Mouse (Mus musculus) liver, postnatal 0 days (tissue): ENCODE data around the gene Dlg4.

Experiments
- CTCF ChIP-seq: sonication (generic); IDR thresholded peaks from 2 replicates; pipeline ENCODE4 v1.5.1; 2016; ENCODE audit warnings: antibody characterized with exemption, low read depth
- EP300 ChIP-seq: IDR thresholded peaks from 2 replicates; pipeline ENCODE4 v1.6.1; 2016; ENCODE audit warnings: antibody characterized with exemption, low read depth, mild to moderate bottlenecking

DNA sequence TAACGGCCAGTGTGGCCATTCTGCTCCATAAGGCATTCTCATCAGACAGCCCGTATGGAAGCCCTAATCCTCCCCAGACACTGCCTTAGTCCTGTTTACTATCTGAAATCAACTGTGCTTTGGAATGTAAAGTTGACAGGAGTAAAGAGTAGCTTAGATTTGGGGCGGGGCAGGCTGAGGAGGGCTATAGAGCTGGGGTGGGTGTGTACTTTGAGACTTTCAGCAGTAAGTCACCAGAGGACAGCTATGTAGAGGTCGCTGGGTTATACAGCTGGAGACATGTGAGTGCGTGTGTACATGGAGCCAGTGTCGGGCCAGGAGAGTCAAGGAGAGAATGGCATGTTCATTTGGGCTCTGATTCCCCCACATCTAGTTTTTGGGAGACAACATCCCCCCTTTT, 43.2 kb downstream of the Dlg4 start:
- TF ChIP-seq CTCF (no peak), EP300 (no peak)
